Mouse (Mus musculus) bone marrow, adult 2 months (tissue): ENCODE measurements around the gene Josd1. TPM values are rescaled to one million over a fixed set of nuclear protein-coding genes. Genes with fewer than 3 reads are reported as not detected.
A peak's percentile ranks its signal among the peaks of the same experiment; 100 is the strongest.
"Not testable (repeated sequence)": the region's sequence is repeated elsewhere in the genome, so short reads cannot be mapped to it uniquely, and the experiment has no call there.

Experiments used
- H3K27ac ChIP-seq: fragments of 200-500 bp; 2 replicates; pipeline ENCODE4 v1.5.1; 2012; ENCODE audit warnings: low read depth, mild to moderate bottlenecking, control low read depth, inconsistent platforms, low read length; ENCODE audit not compliant: control insufficient read depth, poor library complexity, insufficient read depth
- H3K4me1 ChIP-seq: fragments of 200-500 bp; 2 replicates; pipeline ENCODE4 v1.6.1; 2011; ENCODE audit warnings: low read length; ENCODE audit not compliant: control insufficient read depth, insufficient read depth
- H3K4me3 ChIP-seq: fragments of 200-500 bp; replicated peaks from 2 replicates; pipeline ENCODE3; 2011; ENCODE audit warnings: mild to moderate bottlenecking, low read depth, low read length, control low read depth; ENCODE audit not compliant: control insufficient read depth
- CTCF ChIP-seq: fragments of 200-500 bp; IDR thresholded peaks from 2 replicates; pipeline ENCODE4 v1.5.1; 2011; ENCODE audit warnings: low read length, control low read depth; ENCODE audit not compliant: control insufficient read depth, insufficient read depth
- POLR2A ChIP-seq: fragments of 200-500 bp; IDR thresholded peaks from 2 replicates; pipeline ENCODE4 v1.6.1; 2011; ENCODE audit warnings: low read depth, mild to moderate bottlenecking, control low read depth, low read length, borderline replicate concordance; ENCODE audit not compliant: control insufficient read depth
- WGBS: fragments of 180-500 bp; shearing (Covaris S2); methylation state at CpG from one replicate; pipeline ENCODE4 v1.1.7; 2018; 5-methylcytosine and 5-hydroxymethylcytosine counted together
- polyA plus RNA-seq: library from polyadenylated mRNA; stranded (reverse); fragments of >200 nt; gene quantifications from 2 replicates; pipeline ENCODE4 v1.2.4, GENCODE M21; 2011; ENCODE audit warnings: low replicate concordance; ENCODE audit not compliant: missing spikeins, insufficient read depth, insufficient read length

The Josd1 gene
- polyA plus RNA-seq, 1 experiment, result 20.4 TPM

DNA sequence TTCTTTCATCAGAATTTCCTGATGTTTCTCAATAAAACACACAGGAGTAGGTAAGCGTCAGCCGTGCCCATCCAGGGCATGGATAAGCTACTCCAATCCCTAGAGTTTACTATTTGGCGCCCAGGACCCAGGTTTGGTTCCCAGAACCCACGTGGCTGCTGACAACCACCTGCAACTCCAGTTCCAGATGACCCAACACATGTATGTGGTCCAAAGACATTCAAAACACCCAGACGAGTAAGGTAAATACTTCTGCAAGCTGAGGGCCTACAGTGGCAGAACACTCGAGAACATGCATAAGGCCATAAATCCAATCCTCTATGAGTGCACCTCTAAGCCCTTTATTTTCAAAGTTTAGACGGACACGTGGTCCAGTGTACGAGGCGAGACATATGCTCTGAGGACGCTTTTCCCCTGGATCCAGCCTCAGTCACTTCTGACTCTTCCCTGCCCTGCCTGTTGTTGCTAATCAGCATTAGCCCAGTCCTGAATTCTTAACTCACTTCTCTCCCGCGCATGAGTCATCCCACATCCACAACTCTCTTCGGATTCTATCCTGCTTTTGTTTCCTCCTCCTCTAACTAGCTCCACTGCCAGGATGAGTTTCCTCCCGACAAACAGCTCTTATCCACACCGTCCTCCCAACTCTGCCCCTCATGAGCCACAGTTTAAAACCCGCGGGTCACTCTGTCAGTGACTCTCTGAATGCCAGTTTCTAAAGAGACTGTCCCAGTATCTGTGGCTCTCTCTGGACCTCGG lies 3.8 kb downstream of the Josd1 start:
- no peaks in the 10 kb centered on the region; the same call in 1 of the 2 replicates for H3K4me1 ChIP-seq
- 64% methylated on average over 19 of the region's 19 CpGs for WGBS

DNA sequence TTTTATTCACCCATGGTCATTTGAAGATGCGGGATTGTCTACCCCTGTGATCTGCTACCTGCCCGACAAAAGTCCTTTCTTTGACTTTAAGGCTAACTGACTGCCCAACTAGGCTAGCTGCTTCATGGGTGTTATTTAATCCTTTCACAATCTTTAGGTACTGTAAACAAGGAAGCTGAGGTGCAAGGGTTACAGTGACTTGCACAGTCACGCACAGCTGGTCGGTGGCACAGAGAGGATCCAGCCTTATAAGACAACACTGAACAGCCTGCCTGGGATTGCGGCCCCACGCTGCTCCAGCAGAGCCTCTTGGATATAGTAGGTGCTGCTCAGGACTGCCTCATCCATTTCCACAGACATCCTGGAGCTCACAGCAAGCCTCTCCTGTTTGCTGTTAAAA lies 4.6 kb downstream of the Josd1 start:
- 47% methylated on average over 6 of the region's 6 CpGs for WGBS
- no peaks in the 10 kb centered on the region; the same call in 1 of the 2 replicates for H3K4me1 ChIP-seq
- peak overlapping the region; percentile 49 for H3K27ac ChIP-seq

More for the DNA sequence above, 3.8 kb downstream of the Josd1 start:
- 0 out of 2 replicates have a peak overlapping the region, but pooled peaks have one; percentile 5 for H3K27ac ChIP-seq
- no peak overlapping the region for H3K4me3 ChIP-seq
- TF ChIP-seq POLR2A (no peak), CTCF (no peak)

DNA sequence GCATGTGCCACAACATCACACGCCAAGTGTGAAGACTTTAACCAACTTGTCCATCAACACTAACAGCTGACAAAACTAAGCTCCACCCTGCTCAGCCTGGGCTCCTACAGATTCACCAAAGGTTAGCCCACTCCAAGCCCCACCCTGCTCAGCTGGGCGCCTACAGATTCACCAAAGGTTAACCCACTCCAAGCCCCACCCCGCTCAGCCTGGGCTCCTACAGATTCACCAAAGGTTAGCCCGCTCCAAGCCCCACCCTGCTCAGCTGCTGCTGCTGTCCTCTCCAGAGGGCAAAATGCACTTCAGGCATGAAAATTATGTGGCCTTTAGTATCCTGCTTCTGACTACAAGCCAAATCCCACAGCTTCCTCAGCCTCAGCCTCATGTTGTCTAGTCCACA lies 5.7 kb downstream of the Josd1 start:
- WGBS, result 85% methylated on average over 4 of the region's 4 CpGs
- Histone ChIP-seq H3K4me1 (no peaks in the 10 kb centered on the region; the same call in 1 of the 2 replicates), H3K4me3 (no peak overlapping the region)

More for the DNA sequence above, 4.6 kb downstream of the Josd1 start:
- peak overlapping the region; percentile 25 for H3K4me3 ChIP-seq
- no peak for TF ChIP-seq CTCF
- TF ChIP-seq POLR2A, result no peak

DNA sequence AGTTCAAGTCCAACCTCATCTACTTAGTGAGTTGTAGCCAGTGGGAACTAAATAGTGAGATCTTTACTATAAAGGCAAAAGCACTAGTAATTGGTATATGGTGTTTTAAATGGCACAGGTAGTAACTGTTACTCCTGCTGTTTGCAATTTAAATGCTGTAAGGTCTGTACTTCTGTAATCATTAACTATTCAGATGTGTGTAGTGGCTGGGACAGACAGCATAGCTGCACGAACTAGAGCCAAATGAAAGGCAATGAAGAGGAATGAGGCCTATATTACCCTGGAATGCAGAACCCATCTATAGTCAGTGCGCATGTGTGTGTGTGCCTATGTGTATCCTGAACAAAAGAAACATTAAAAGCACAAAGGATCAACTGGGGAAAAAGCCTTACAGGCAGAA lies 9.8 kb downstream of the Josd1 start:
- Histone ChIP-seq H3K4me3 (no peak overlapping the region), H3K4me1 (no peaks in the 10 kb centered on the region), H3K27ac (no peak overlapping the region)
- 86% methylated on average over 2 of the region's 2 CpGs for WGBS
- TF ChIP-seq CTCF (no peak), POLR2A (no peak)

More for the DNA sequence above, 5.7 kb downstream of the Josd1 start:
- TF ChIP-seq CTCF (no peak), POLR2A (no peak)
- no peak overlapping the region for H3K27ac ChIP-seq

DNA sequence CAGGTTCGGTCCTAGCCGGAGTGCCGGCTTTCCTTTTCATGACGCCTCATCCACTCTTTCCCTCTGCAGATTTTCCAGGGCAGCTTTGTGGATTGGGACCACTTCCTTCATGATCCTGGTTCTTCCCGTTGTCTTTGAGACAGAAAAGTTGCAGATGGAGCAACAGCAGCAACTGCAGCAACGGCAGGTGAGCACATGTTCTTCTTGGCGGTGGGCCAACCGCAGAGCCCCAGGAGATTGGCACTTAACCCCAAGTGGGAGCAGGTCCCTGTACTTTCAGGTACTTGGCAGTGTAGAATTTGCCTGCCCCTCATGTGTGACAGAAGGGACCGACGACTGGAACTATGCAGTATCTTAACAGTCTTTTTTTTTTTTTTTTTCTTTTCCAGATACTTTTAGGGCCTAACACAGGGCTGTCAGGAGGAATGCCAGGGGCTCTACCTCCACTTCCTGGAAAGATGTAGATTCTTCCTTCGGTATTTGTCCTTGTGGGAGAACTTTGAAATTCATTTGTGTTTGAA lies 15.8 kb downstream of the Josd1 start:
- H3K4me1 ChIP-seq, H3K27ac ChIP-seq: not testable (repeated sequence)
- H3K4me3 ChIP-seq, result peak overlapping the region; percentile 48
- WGBS, result 71% methylated on average over 11 of the region's 11 CpGs

DNA sequence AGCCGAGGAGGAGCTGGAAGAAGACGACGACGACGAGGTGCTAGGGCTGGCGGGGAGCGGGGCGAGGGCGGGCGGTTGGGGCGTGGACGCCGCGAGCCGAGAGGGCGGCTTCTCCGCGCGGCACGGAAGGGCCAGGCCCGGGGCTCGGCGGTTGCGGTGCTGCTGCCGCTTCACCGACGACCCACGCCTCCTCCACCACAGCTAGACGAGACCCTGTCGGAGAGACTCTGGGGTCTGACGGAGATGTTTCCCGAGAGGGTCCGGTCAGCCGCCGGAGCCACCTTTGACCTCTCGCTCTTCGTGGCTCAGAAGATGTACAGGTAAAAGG lies 16.8 kb downstream of the Josd1 start:
- peak overlapping the region; percentile 55; the same call in 1 of the 2 replicates for H3K27ac ChIP-seq
- H3K4me1 ChIP-seq, result peaks cover 1% of the 10 kb centered on the region; the same call in 1 of the 2 replicates
- H3K4me3 ChIP-seq, result peak overlapping the region; percentile 87
- under 1% methylated on average over 37 of the region's 37 CpGs for WGBS
- TF ChIP-seq CTCF (no peak), POLR2A (no peak)

DNA sequence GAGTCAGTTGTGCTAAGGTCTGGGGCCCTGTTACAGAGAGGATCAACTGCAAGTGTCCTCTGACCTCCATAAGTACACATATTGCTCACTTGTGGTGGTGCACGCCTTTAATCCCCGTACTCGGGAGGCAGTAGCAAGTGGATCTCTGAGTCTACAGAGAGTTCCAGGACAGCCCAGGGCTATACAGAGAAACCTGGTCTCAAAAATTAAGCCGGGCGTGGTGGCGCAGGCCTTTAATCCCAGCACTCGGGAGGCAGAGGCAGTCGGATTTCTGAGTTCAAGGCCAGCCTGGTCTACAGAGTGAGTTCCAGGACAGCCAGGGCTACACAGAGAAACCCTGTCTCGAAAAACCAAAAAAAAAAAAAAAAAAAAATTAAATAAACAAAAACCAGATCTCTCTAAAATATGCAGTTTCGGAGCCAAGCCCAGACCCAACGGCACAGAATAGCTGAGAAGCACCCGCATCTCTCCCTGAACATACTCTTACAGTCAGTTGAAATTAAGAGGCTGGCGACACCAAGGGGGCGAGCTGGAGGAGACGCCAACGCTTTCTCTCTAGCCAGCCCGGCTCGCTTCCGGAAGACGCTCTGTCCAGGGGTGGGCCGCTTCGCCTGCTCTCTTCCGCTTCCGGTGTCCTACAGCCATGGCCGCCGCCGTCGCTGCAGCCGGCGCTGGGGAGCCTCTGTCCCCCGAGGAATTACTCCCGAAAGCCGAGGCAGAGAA lies 17.3 kb downstream of the Josd1 start, which contains the start of gene Tomm22:
Gene Tomm22 (plus strand): TSS at position 613 of the 723 bp plus-strand sequence.
- H3K4me3 ChIP-seq, result peak within 1 kb of the TSS; percentile 87
- peak; percentile 65 for TF ChIP-seq CTCF
- peak; percentile 72; the same call in 1 of the 2 replicates for TF ChIP-seq POLR2A
- H3K4me1 ChIP-seq, result peaks cover 1% of the 10 kb centered on the region; the same call in 1 of the 2 replicates
- peak within 1 kb of the TSS; percentile 55; the same call in 1 of the 2 replicates for H3K27ac ChIP-seq
- WGBS, result 17% methylated on average over 33 of the region's 33 CpGs

DNA sequence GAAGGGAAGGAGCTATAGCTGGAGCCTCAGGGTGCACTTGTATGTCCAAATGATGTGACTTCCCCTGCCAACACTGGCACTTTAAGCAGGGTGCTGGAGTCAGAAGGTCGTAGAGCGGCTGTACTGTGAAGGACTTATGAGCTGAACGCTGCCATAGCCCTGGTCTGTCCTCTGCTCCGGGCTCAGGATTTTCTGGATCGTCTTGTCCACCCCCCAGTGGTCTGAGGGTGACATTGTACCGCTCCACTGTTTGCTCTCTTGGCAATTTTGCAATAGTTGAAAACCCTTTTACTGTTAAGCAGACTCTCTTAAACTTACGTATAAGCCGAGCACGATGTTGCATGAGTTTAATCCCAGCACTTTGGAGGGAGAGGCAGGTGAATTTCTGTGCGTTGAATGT lies 18.5 kb downstream of the Josd1 start:
- Histone ChIP-seq H3K27ac (no peak overlapping the region), H3K4me1 (peaks cover 1% of the 10 kb centered on the region; the same call in 1 of the 2 replicates), H3K4me3 (no peak overlapping the region)
- no peak for TF ChIP-seq POLR2A
- TF ChIP-seq CTCF, result no peak
- WGBS, result 75% methylated on average over 10 of the region's 10 CpGs
